Mouse (Mus musculus): ENCODE measurements around the gene Slc35a5. TPM values are rescaled to one million over a fixed set of nuclear protein-coding genes. Genes with fewer than 3 reads are reported as not detected.

The Slc35a5 gene
- 8.9 and 18.4 TPM in 2 replicates for total RNA-seq (2017)

GRCm38 (mm10) chr16:45158522-45159388, at the start of gene Slc35a5, which contains the start of gene Atg3:
Slc35a5 (minus strand) TSS chr16:45158706.
Atg3 (plus strand) TSS chr16:45158785.
- ATAC-seq (replicated peaks in 1 of 2; ENCODE audit: insufficient read depth in 1 of 2, low FRiP score in 2 of 2, low TSS enrichment in 1 of 2, low read depth in 1 of 2, poor library complexity in 2 of 2, severe bottlenecking in 2 of 2) = peak; percentile 87 to 93

- ATAC-seq (replicated peaks in 1 of 2; ENCODE audit: insufficient read depth in 1 of 2, low FRiP score in 2 of 2, low TSS enrichment in 1 of 2, low read depth in 1 of 2, poor library complexity in 2 of 2, severe bottlenecking in 2 of 2) = peak in 1 of 2 experiments; percentile 53; a peak in 1 of 4 replicates
Observed at GRCm38 (mm10) chr16:45204859-45205670, 46.6 kb upstream of the Slc35a5 start.

- no peak for ATAC-seq (replicated peaks in 1 of 2; ENCODE audit: insufficient read depth in 1 of 2, low FRiP score in 2 of 2, low TSS enrichment in 1 of 2, low read depth in 1 of 2, poor library complexity in 2 of 2, severe bottlenecking in 2 of 2)
Observed at GRCm38 (mm10) chr16:45204438-45204837, 45.9 kb upstream of the Slc35a5 start.

- ATAC-seq (replicated peaks in 1 of 2; ENCODE audit: insufficient read depth in 1 of 2, low FRiP score in 2 of 2, low TSS enrichment in 1 of 2, low read depth in 1 of 2, poor library complexity in 2 of 2, severe bottlenecking in 2 of 2) = no peak; a peak in 1 of 4 replicates
Observed at GRCm38 (mm10) chr16:45201395-45201794, 42.9 kb upstream of the Slc35a5 start.

GRCm38 (mm10) chr16:45196816-45197215, 38.3 kb upstream of the Slc35a5 start:
- peak; percentile 62 to 86 for ATAC-seq (replicated peaks in 1 of 2; ENCODE audit: insufficient read depth in 1 of 2, low FRiP score in 2 of 2, low TSS enrichment in 1 of 2, low read depth in 1 of 2, poor library complexity in 2 of 2, severe bottlenecking in 2 of 2)

GRCm38 (mm10) chr16:45192613-45193012, 34.1 kb upstream of the Slc35a5 start:
- peak; percentile 67 to 84 for ATAC-seq (replicated peaks in 1 of 2; ENCODE audit: insufficient read depth in 1 of 2, low FRiP score in 2 of 2, low TSS enrichment in 1 of 2, low read depth in 1 of 2, poor library complexity in 2 of 2, severe bottlenecking in 2 of 2)

- no peak for ATAC-seq (replicated peaks in 1 of 2; ENCODE audit: insufficient read depth in 1 of 2, low FRiP score in 2 of 2, low TSS enrichment in 1 of 2, low read depth in 1 of 2, poor library complexity in 2 of 2, severe bottlenecking in 2 of 2)
Observed at GRCm38 (mm10) chr16:45181824-45182223, 23.3 kb upstream of the Slc35a5 start.

GRCm38 (mm10) chr16:45178552-45178951, 20.0 kb upstream of the Slc35a5 start:
- no peak for ATAC-seq (replicated peaks in 1 of 2; ENCODE audit: insufficient read depth in 1 of 2, low FRiP score in 2 of 2, low TSS enrichment in 1 of 2, low read depth in 1 of 2, poor library complexity in 2 of 2, severe bottlenecking in 2 of 2)

- no peak for ATAC-seq (replicated peaks in 1 of 2; ENCODE audit: insufficient read depth in 1 of 2, low FRiP score in 2 of 2, low TSS enrichment in 1 of 2, low read depth in 1 of 2, poor library complexity in 2 of 2, severe bottlenecking in 2 of 2)
Observed at GRCm38 (mm10) chr16:45159389-45159716, 847 bp upstream of the Slc35a5 start.

GRCm38 (mm10) chr16:45158136-45158521, 377 bp downstream of the Slc35a5 start:
- ATAC-seq (replicated peaks in 1 of 2; ENCODE audit: insufficient read depth in 1 of 2, low FRiP score in 2 of 2, low TSS enrichment in 1 of 2, low read depth in 1 of 2, poor library complexity in 2 of 2, severe bottlenecking in 2 of 2) = peak; percentile 51 to 59

GRCm38 (mm10) chr16:45154741-45155250, 3.7 kb downstream of the Slc35a5 start:
- ATAC-seq (replicated peaks in 1 of 2; ENCODE audit: insufficient read depth in 1 of 2, low FRiP score in 2 of 2, low TSS enrichment in 1 of 2, low read depth in 1 of 2, poor library complexity in 2 of 2, severe bottlenecking in 2 of 2) = no peak

- ATAC-seq (replicated peaks in 1 of 2; ENCODE audit: insufficient read depth in 1 of 2, low FRiP score in 2 of 2, low TSS enrichment in 1 of 2, low read depth in 1 of 2, poor library complexity in 2 of 2, severe bottlenecking in 2 of 2) = peak; percentile 65 to 88
Observed at GRCm38 (mm10) chr16:45148488-45149082, 9.9 kb downstream of the Slc35a5 start.

GRCm38 (mm10) chr16:45145119-45145518, 13.4 kb downstream of the Slc35a5 start:
- ATAC-seq (replicated peaks in 1 of 2; ENCODE audit: insufficient read depth in 1 of 2, low FRiP score in 2 of 2, low TSS enrichment in 1 of 2, low read depth in 1 of 2, poor library complexity in 2 of 2, severe bottlenecking in 2 of 2) = no peak; a peak in 1 of 4 replicates

- ATAC-seq (replicated peaks in 1 of 2; ENCODE audit: insufficient read depth in 1 of 2, low FRiP score in 2 of 2, low TSS enrichment in 1 of 2, low read depth in 1 of 2, poor library complexity in 2 of 2, severe bottlenecking in 2 of 2) = peak; percentile 91 to 93
Observed at GRCm38 (mm10) chr16:45142565-45142964, 15.9 kb downstream of the Slc35a5 start.

GRCm38 (mm10) chr16:45141711-45142110, 16.8 kb downstream of the Slc35a5 start:
- no peak for ATAC-seq (replicated peaks in 1 of 2; ENCODE audit: insufficient read depth in 1 of 2, low FRiP score in 2 of 2, low TSS enrichment in 1 of 2, low read depth in 1 of 2, poor library complexity in 2 of 2, severe bottlenecking in 2 of 2)

GRCm38 (mm10) chr16:45127936-45128710, 30.4 kb downstream of the Slc35a5 start:
- ATAC-seq (replicated peaks in 1 of 2; ENCODE audit: insufficient read depth in 1 of 2, low FRiP score in 2 of 2, low TSS enrichment in 1 of 2, low read depth in 1 of 2, poor library complexity in 2 of 2, severe bottlenecking in 2 of 2) = no peak
